Mouse (Mus musculus) heart, adult 2 months (tissue): ENCODE data around the gene Hsd3b7. TPM values are rescaled to one million over a fixed set of nuclear protein-coding genes. Genes with fewer than 3 reads are reported as not detected.
A peak's percentile ranks its signal among the peaks of the same experiment; 100 is the strongest.

Experiments used
- DNase-seq, 2 experiments: peaks; one replicate each; pipeline ENCODE4 v3.0.0; 2021
- H3K27ac ChIP-seq: fragments of 200-600 bp; 2 replicates; pipeline ENCODE4 v1.8.1; 2022
- H3K27me3 ChIP-seq: fragments of 200-500 bp; 2 replicates; pipeline ENCODE4 v1.6.1; 2012; ENCODE audit warnings: mild to moderate bottlenecking, low read length, inconsistent platforms, mixed read lengths; ENCODE audit not compliant: control insufficient read depth, insufficient read depth
- H3K36me3 ChIP-seq: fragments of 200-500 bp; 2 replicates; pipeline ENCODE4 v1.6.1; 2012; ENCODE audit warnings: low read length, inconsistent platforms; ENCODE audit not compliant: control insufficient read depth, insufficient read depth
- H3K4me1 ChIP-seq: fragments of 200-500 bp; 2 replicates; pipeline ENCODE4 v1.6.1; 2011; ENCODE audit warnings: low read length; ENCODE audit not compliant: control insufficient read depth, insufficient read depth
- H3K4me3 ChIP-seq: fragments of 200-600 bp; 2 replicates; pipeline ENCODE4 v1.8.1; 2022
- H3K79me2 ChIP-seq: fragments of 200-500 bp; replicated peaks from 2 replicates; pipeline ENCODE4 v1.6.1; 2012; ENCODE audit warnings: mild to moderate bottlenecking, inconsistent platforms, low read length, moderate library complexity, mixed read lengths; ENCODE audit not compliant: control insufficient read depth, insufficient read depth
- H3K9ac ChIP-seq: fragments of 200-500 bp; 2 replicates; pipeline ENCODE4 v1.6.1; 2012; ENCODE audit warnings: low read depth, mild to moderate bottlenecking, control low read depth, inconsistent platforms, low read length, mixed read lengths
- CTCF ChIP-seq: fragments of 200-600 bp; IDR thresholded peaks from 2 replicates; pipeline ENCODE4 v1.8.1; 2022; ENCODE audit warnings: antibody characterized with exemption, mild to moderate bottlenecking, moderate library complexity
- EP300 ChIP-seq: fragments of 200-500 bp; IDR thresholded peaks from 2 replicates; pipeline ENCODE4 v1.6.1; 2011; ENCODE audit warnings: low read depth, low read length, control low read depth; ENCODE audit not compliant: insufficient read depth
- POLR2A ChIP-seq: fragments of 200-500 bp; IDR thresholded peaks from 2 replicates; pipeline ENCODE4 v1.6.1; 2011; ENCODE audit warnings: mild to moderate bottlenecking, low read depth, low read length, control low read depth; ENCODE audit not compliant: insufficient read depth
- WGBS: fragments of 180-500 bp; shearing (Covaris S2); methylation state at CpG from one replicate; pipeline ENCODE4 v1.1.7; 2018; 5-methylcytosine and 5-hydroxymethylcytosine counted together
- intact Hi-C: fragments of 180-260 bp; cut with DNase I; formaldehyde crosslinking; loops from one replicate; pipeline ENCODE4 v1.15.1; 2025
- polyA plus RNA-seq: library from polyadenylated mRNA; depleted of rRNA; stranded (reverse); fragments of >200 nt; gene quantifications from 2 replicates; pipeline ENCODE4 v1.2.3, GENCODE M21; 2012
- total RNA-seq, 2 experiments: library from RNA; stranded (reverse); gene quantifications; 2 replicates each; pipeline ENCODE4 v1.2.3; 2021

The Hsd3b7 gene
- total and polyA plus RNA-seq, 3 experiments: 9.8 to 37.0 (median 12.9) TPM

DNA sequence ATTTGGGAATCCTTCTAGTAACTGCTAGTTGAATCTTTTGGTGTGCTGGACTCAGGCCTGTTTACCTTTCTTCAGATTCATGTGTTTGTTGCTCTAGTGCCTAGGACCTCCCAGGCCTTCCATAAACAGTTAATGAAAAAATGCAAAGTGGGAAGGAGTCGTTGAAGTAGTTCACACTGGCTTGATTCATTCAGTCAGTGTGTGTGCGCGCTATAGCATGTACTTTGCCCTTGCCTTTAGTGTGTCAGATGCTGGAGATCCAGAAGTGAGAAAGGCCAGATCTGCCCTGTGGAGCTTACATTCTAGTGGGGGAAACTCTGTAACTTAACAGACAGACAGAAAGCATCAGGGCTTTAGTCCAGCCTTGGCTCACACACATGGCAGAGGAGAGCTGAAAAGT is 39.9 kb upstream of the Hsd3b7 start:
- no peak for TF ChIP-seq POLR2A
- TF ChIP-seq EP300: no peak
- no peak for TF ChIP-seq CTCF
- no peaks in the 10 kb centered on the region; the same call in 1 of the 2 replicates for H3K4me1 ChIP-seq
- WGBS: 78% methylated on average over 3 of the region's 3 CpGs
- no peak overlapping the region for H3K27ac ChIP-seq
- intact Hi-C loops: loop anchor here (10.0 kb wide), 1 partner anchor 246 kb away; the partner anchor contains the start of genes Gm42715 and Srcap
- H3K36me3 ChIP-seq: no peaks in the 10 kb centered on the region
- no peak overlapping the region for H3K4me3 ChIP-seq
- H3K27me3 ChIP-seq: no peaks in the 10 kb centered on the region
- no peak for DNase-seq
- no peaks in the 10 kb centered on the region for H3K79me2 ChIP-seq
- H3K9ac ChIP-seq: no peak overlapping the region

DNA sequence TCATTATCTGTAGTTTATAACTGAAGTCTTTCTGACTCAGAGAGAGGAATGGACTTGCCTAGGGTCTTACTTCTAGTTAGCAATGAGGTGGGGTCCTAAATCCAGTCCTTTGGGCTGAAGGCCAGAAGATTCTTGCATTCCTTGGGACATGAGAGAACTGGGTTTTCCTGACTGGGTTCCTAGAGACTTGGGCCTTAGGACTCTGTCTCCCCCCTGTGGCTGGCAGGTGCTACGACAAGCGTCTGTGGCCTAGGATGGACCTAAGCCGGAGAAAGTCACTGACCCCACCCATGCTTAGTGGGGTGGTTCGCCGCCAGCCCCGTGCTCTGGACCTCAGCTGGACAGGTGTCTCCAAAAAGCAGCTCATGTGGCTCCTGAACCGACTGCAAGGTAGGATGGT is 39.4 kb upstream of the Hsd3b7 start:
- intact Hi-C loops: loop anchor here (1.0 to 10.0 kb wide), 2 partner anchors 86 to 246 kb away; partner anchors contain the start of genes Gm42715 and Srcap
- H3K27ac ChIP-seq: no peak overlapping the region
- TF ChIP-seq CTCF: peak; percentile 99
- peak; percentile 71; the same call in 1 of the 2 replicates for TF ChIP-seq EP300
- no peak for TF ChIP-seq POLR2A
- no peak overlapping the region for H3K4me3 ChIP-seq
- no peaks in the 10 kb centered on the region for H3K79me2 ChIP-seq
- no peaks in the 10 kb centered on the region; the same call in 1 of the 2 replicates for H3K4me1 ChIP-seq
- no peak overlapping the region for H3K9ac ChIP-seq
- peak; percentile 79 to 80 for DNase-seq
- no peaks in the 10 kb centered on the region for H3K36me3 ChIP-seq
- WGBS: 11% methylated on average over 7 of the region's 7 CpGs
- H3K27me3 ChIP-seq: no peaks in the 10 kb centered on the region

DNA sequence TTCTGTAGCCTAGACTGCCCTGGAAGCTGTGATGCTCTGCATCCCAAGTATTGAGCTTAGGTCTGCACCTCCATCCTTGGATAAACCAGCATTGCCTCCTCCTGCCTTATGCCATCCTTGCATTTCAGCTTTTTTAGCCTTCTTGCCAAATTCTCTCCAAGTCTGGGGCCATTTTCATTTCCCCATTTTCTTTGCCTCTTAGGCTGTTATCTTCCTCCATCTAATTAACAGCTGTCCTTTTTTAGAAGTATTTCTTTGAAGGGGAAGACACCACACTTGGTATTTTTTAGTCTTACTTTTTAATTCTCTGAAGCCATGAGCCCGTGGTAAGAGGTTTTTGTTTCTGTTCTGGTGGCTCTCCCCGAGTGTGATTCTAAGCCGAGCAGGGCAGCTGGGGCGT is 36.8 kb upstream of the Hsd3b7 start:
- Histone ChIP-seq H3K4me1 (no peaks in the 10 kb centered on the region), H3K79me2 (no peaks in the 10 kb centered on the region), H3K27me3 (no peaks in the 10 kb centered on the region), H3K4me3 (no peak overlapping the region), H3K9ac (no peak overlapping the region), H3K36me3 (no peaks in the 10 kb centered on the region), H3K27ac (no peak overlapping the region)
- 89% methylated on average over 4 of the region's 4 CpGs for WGBS
- intact Hi-C loops: loop anchor here (10.0 kb wide), 1 partner anchor 249 kb away; the partner anchor contains the start of genes Gm42715 and Srcap
- DNase-seq: no peak
- no peak for TF ChIP-seq CTCF

DNA sequence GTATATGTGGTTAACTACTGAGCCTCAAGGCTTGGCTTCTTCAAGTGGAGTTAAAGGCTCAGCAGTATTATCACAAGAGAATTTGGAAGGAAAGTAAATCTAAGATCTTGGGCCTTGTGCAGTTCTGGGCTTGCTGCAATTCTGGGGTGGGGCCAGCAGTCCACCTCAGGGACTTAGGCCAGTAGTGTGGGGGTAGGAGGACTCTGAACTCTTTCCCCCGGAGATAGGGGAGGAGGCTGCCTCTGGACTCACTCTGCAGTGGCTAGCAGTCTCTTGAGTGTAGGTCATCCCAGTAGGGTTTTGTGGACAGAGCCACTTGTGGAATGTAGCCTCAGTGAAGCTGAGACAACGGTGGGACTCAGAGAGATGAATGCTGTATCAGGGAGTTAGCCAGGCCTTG is 34.6 kb upstream of the Hsd3b7 start:
- Histone ChIP-seq H3K27me3 (no peaks in the 10 kb centered on the region), H3K27ac (no peak overlapping the region), H3K79me2 (no peaks in the 10 kb centered on the region), H3K9ac (no peak overlapping the region), H3K36me3 (no peaks in the 10 kb centered on the region), H3K4me1 (peaks cover 2% of the 10 kb centered on the region; the same call in 1 of the 2 replicates), H3K4me3 (no peak overlapping the region)
- WGBS: 67% methylated on average over 2 of the region's 2 CpGs
- TF ChIP-seq POLR2A: no peak
- no peak for TF ChIP-seq CTCF
- no peak for TF ChIP-seq EP300
- intact Hi-C loops: loop anchor here (5.0 to 10.0 kb wide), 2 partner anchors 178 to 251 kb away; partner anchors contain the start of genes Ccdc189, Gm42715, Rnf40 and Srcap
- no peak for DNase-seq

DNA sequence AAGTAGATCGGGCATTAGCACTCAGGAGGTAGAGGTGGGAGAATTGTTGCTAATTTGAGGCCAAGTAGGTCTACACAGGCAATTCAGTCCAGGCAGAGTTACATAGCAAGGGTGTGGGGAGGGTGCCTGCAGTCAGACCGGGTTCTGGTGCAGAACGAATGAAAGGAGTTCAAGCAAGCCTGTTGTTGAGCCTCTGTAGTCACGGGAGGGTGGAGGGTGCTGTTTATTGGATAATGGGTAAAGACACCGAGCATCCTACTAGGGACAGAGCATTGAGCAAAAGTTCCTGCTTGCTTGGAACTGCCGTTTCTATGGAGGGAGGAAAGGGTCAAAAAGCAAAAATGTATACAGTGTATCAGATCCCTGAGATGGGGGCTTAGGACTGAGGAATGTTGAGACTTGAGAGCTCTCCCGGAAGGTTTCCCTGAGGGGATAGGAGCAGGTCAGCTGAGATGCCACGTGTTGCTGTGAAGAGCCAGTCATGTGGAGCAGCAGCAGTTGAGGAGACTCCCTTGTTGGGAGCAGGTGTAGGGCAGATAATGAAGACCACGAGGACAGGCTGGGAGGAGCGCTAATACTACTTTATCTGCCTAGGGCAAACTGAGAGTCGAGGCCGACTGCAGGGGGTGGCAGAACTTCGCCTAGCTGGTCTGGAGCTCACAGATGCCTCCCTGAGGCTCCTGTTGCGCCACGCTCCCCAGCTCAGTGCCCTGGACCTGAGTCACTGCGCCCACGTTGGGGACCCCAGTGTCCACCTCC is 33.4 kb upstream of the Hsd3b7 start:
- 72% methylated on average over 17 of the region's 17 CpGs for WGBS
- intact Hi-C loops: loop anchor here (5.0 to 10.0 kb wide), 2 partner anchors 180 to 252 kb away; partner anchors contain the start of genes Ccdc189, Gm42715, Rnf40 and Srcap
- no peak overlapping the region for H3K4me3 ChIP-seq
- H3K27ac ChIP-seq: no peak overlapping the region
- no peak for TF ChIP-seq EP300
- no peak for TF ChIP-seq POLR2A
- TF ChIP-seq CTCF: no peak
- H3K4me1 ChIP-seq: peaks cover 4% of the 10 kb centered on the region; the same call in 1 of the 2 replicates
- no peaks in the 10 kb centered on the region for H3K27me3 ChIP-seq
- H3K79me2 ChIP-seq: no peaks in the 10 kb centered on the region
- DNase-seq: no peak
- no peaks in the 10 kb centered on the region for H3K36me3 ChIP-seq
- H3K9ac ChIP-seq: no peak overlapping the region

DNA sequence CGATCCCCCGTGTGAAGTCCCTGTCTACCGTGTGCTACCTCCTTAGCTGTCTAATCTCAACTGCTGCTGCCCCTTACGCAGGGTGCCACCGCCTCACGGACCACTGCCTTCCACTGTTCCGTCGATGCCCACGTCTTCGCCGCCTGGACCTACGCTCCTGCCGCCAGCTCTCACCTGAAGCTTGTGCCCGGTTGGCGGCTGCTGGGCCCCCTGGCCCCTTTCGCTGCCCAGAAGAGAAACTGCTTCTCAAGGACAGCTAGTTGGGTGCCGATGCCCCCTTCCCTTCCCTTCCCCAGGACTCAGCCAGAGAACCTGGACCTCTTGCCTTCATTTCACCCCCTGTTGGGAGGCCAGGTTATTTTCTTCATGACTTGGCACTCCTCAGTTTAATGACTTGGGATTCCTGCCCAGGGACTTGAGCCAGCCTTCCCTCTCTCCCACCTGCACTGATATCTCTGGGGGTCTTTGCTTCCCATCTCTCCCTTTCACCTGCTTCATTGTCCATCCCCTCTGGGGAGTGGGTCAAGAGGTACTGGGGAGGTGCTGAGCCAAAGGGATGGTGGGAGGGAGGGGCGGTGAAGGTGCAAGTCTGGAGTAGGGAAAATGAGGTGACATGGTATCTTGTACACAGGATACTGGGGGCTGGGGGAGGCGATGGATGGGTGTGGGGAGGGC is 32.6 kb upstream of the Hsd3b7 start:
- 92% methylated on average over 19 of the region's 19 CpGs for WGBS
- no peaks in the 10 kb centered on the region for H3K79me2 ChIP-seq
- TF ChIP-seq POLR2A: no peak
- no peak for TF ChIP-seq CTCF
- TF ChIP-seq EP300: no peak
- peaks cover 4% of the 10 kb centered on the region; the same call in 1 of the 2 replicates for H3K4me1 ChIP-seq
- intact Hi-C loops: loop anchor here (5.0 to 10.0 kb wide), 2 partner anchors 181 to 253 kb away; partner anchors contain the start of genes Ccdc189, Gm42715, Rnf40 and Srcap
- H3K36me3 ChIP-seq: no peaks in the 10 kb centered on the region
- H3K27me3 ChIP-seq: no peaks in the 10 kb centered on the region
- no peak overlapping the region for H3K9ac ChIP-seq
- DNase-seq: no peak
- no peak overlapping the region for H3K27ac ChIP-seq
- no peak overlapping the region for H3K4me3 ChIP-seq
